Mouse (Mus musculus) midbrain, embryonic 16.5 days (tissue): ENCODE results near the gene Abca5. TPM values are rescaled to one million over a fixed set of nuclear protein-coding genes. Genes with fewer than 3 reads are reported as not detected.

Experiments used
- ATAC-seq: fragments of 200-750 bp; cut with Nextera tagmentation; 2 replicates; pipeline ENCODE4 v1.8.0; 2017; ENCODE audit warnings: moderate TSS enrichment
- H3K27ac ChIP-seq: fragments of 300-500 bp; sonication (generic); 2 replicates; pipeline ENCODE4 v1.5.1; 2014; ENCODE audit warnings: mild to moderate bottlenecking, low read length, mixed read lengths
- H3K27me3 ChIP-seq: fragments of 300-500 bp; sonication (generic); 2 replicates; pipeline ENCODE4 v1.6.1; 2014; ENCODE audit warnings: low read depth, low read length, mixed read lengths; ENCODE audit not compliant: control insufficient read depth, insufficient read depth
- H3K36me3 ChIP-seq: fragments of 300-500 bp; sonication (generic); 2 replicates; pipeline ENCODE4 v1.6.1; 2014; ENCODE audit warnings: mild to moderate bottlenecking, low read length, moderate library complexity, mixed read lengths; ENCODE audit not compliant: control insufficient read depth, insufficient read depth
- H3K4me1 ChIP-seq: fragments of 300-500 bp; sonication (generic); 2 replicates; pipeline ENCODE4 v1.6.1; 2014; ENCODE audit warnings: mild to moderate bottlenecking, low read length, mixed read lengths; ENCODE audit not compliant: control insufficient read depth, insufficient read depth
- H3K4me2 ChIP-seq: fragments of 300-500 bp; sonication (generic); 2 replicates; pipeline ENCODE4 v1.6.1; 2014; ENCODE audit warnings: mild to moderate bottlenecking, low read length, mixed read lengths
- H3K4me3 ChIP-seq: fragments of 300-500 bp; sonication (generic); 2 replicates; pipeline ENCODE4 v1.5.1; 2014; ENCODE audit warnings: low read depth, mild to moderate bottlenecking, low read length, moderate library complexity, mixed read lengths
- H3K9ac ChIP-seq: fragments of 300-500 bp; sonication (generic); 2 replicates; pipeline ENCODE4 v1.6.1; 2014; ENCODE audit warnings: low read depth, low read length, mixed read lengths
- H3K9me3 ChIP-seq: fragments of 300-500 bp; sonication (generic); replicated peaks from 2 replicates; pipeline ENCODE4 v1.6.1; 2014; ENCODE audit warnings: mild to moderate bottlenecking, low read length, mixed read lengths; ENCODE audit not compliant: control insufficient read depth, poor library complexity, severe bottlenecking
- WGBS: fragments of 180-500 bp; shearing (Covaris S2); extraction: QIAGEN DNeasy Blood & Tissue Kit; methylation state at CpG from one replicate; pipeline ENCODE4 v1.1.7; 2014; 5-methylcytosine and 5-hydroxymethylcytosine counted together
- polyA plus RNA-seq: library from polyadenylated mRNA; unstranded; fragments of >200 nt; fragmentation: Nextera tagmentation; extraction: Ambion mirVana; gene quantifications from 2 replicates; pipeline ENCODE4 v1.2.1, GENCODE M21; 2015

Abca5 gene
- polyA plus RNA-seq, 1 experiment from 2014 or later, result 10.2 TPM

DNA sequence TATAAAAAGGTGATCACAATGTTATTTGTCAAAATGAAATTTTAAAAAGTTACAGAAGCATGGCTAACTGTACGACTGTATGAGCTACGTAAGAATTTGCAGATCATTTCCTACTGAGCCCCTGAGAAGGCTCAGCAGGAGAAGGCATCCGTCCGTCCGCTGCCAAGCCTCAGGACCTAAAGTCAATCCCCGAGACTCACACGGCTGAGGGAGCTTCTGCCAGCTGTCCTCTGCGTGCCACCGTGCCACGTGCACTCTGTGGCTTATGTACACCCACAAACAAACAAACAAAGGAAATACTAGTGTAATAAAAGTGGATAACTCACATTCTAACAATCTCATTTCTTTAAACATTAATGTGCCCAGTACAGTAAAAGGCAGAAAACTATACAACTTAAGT lies 52.7 kb downstream of the Abca5 start:
- Histone ChIP-seq H3K4me1 (no peaks in the 10 kb centered on the region), H3K27ac (no peak overlapping the region), H3K4me3 (no peak overlapping the region), H3K9ac (no peak overlapping the region), H3K36me3 (0 out of 2 replicates have a peak, but pooled peaks cover 3% of the 10 kb centered on the region), H3K9me3 (no peaks in the 10 kb centered on the region), H3K27me3 (no peaks in the 10 kb centered on the region), H3K4me2 (no peak overlapping the region)
- ATAC-seq, result no peak
- 63% methylated on average over 10 of the region's 10 CpGs for WGBS

DNA sequence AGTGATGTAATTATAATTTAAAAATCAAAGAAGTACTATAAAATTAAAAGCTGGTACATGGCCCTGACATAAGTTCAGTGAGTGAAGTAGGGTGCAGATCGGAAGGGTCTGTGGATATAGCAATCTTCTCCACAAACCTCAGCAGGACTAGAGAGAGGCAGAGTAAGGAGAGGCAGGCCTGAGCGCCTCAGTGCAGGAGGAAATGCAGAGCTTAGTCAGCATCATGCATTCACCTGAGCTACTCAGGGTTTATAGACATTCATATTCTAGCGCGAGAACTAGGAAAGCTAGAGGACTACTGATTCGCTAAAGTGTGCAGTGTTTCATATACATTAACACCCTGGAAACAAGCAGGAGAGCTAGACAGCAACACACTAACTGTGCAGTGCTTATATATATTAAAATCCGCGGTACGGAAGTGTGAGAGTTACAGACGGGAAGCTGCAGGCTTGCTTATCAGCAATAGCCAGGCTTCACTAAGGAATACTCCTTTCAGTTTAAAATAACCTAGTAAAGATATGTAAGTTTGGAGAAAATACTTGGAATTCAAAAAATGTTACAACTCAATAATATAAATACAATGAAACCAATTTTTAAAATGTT lies 53.2 kb downstream of the Abca5 start:
- Histone ChIP-seq H3K4me2 (no peak overlapping the region), H3K36me3 (0 out of 2 replicates have a peak, but pooled peaks cover 3% of the 10 kb centered on the region), H3K27ac (no peak overlapping the region), H3K9me3 (no peaks in the 10 kb centered on the region), H3K4me1 (no peaks in the 10 kb centered on the region), H3K4me3 (no peak overlapping the region), H3K9ac (no peak overlapping the region), H3K27me3 (no peaks in the 10 kb centered on the region)
- 88% methylated on average over 9 of the region's 9 CpGs for WGBS
- ATAC-seq, result no peak

DNA sequence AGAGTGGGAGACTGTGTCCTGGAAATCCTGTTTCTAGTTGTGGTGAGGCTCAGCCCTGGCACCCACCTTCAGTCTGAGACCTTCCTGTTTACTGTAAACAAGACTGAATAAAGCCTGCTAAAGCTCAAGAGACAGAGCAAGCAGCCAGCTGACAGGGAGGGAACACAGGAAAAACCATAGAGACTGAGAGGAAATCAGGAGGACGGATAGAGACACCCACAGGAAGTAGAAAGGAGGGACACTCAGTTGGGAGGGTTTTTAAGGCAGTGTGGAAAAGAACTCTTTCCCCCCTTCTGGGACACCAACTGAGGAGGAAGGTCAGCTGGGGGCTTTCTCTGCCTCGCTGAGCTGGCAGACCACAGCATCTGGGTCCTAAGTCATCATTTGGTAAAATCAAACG lies 62.7 kb downstream of the Abca5 start:
- Histone ChIP-seq H3K9me3 (no peaks in the 10 kb centered on the region), H3K27me3 (no peaks in the 10 kb centered on the region)

DNA sequence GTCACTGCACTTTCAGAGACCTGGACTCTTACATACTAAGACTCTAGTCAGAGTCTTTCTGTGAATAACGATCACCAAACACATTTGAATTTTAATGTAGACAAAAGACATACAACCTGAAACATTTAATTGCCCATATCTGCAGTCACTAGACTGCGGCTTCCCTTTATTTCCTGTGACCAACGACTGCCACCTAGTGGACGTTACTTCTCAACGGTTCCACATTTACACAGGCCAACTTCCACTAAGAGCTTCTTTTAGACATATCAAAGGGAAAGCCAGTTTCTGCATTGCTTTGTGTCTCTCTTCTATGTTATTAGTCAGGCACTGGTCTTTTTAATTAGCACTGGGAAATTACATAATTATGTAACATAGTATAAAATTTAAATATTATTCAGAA lies 65.8 kb downstream of the Abca5 start:
- ATAC-seq, result 0 out of 2 replicates have a peak, but pooled peaks have one; percentile 60
- no peaks in the 10 kb centered on the region for H3K4me1 ChIP-seq
- H3K4me2 ChIP-seq, result no peak overlapping the region
- H3K27me3 ChIP-seq, result no peaks in the 10 kb centered on the region
- peaks cover 3% of the 10 kb centered on the region for H3K36me3 ChIP-seq
- no peak overlapping the region for H3K27ac ChIP-seq
- WGBS, result 6% methylated on average over 5 of the region's 5 CpGs
- no peaks in the 10 kb centered on the region for H3K9me3 ChIP-seq
- H3K4me3 ChIP-seq, result no peak overlapping the region
- H3K9ac ChIP-seq, result no peak overlapping the region

More for the DNA sequence above, 62.7 kb downstream of the Abca5 start:
- Histone ChIP-seq H3K36me3 (peaks cover 3% of the 10 kb centered on the region), H3K9ac (no peak overlapping the region), H3K27ac (no peak overlapping the region), H3K4me2 (no peak overlapping the region), H3K4me1 (no peaks in the 10 kb centered on the region), H3K4me3 (no peak overlapping the region)
- no peak for ATAC-seq
- 73% methylated on average over 3 of the region's 3 CpGs for WGBS

DNA sequence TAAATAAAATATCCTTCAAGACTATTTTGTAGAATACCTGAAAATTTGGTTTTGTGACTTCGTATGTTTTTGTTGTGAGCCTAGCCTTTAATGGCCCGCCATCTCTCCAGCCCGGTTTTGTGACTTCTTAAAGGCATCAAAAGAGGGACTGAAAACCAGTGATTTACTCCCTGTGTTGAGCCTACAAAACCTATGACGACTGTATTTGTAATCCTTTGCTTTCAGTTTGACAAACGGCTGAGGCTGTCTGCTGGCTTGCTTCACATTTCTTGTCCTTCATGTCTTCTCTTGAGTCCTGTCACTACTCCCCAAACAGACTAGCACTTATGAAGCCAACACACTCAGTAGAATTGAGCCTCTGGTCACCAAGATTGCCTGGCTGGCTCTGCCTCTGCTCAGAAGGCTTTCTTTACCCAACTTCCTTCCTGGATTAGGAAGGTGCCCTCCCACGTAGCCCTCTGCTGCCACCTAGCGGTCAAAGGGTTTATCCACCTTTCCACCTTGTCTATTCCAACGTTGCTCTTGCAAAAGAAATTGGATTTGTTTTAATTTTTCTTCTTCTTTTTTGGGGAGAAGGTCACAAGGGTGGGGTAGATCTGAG lies 69.2 kb downstream of the Abca5 start:
- no peak overlapping the region for H3K4me3 ChIP-seq
- no peak overlapping the region for H3K27ac ChIP-seq
- peak; percentile 56; the same call in 1 of the 2 replicates for ATAC-seq
- no peak overlapping the region for H3K9ac ChIP-seq
- WGBS, result 41% methylated on average over 8 of the region's 8 CpGs
- H3K36me3 ChIP-seq, result no peaks in the 10 kb centered on the region
- no peak overlapping the region for H3K4me2 ChIP-seq
- no peaks in the 10 kb centered on the region for H3K4me1 ChIP-seq
- no peaks in the 10 kb centered on the region for H3K9me3 ChIP-seq
- no peaks in the 10 kb centered on the region for H3K27me3 ChIP-seq

DNA sequence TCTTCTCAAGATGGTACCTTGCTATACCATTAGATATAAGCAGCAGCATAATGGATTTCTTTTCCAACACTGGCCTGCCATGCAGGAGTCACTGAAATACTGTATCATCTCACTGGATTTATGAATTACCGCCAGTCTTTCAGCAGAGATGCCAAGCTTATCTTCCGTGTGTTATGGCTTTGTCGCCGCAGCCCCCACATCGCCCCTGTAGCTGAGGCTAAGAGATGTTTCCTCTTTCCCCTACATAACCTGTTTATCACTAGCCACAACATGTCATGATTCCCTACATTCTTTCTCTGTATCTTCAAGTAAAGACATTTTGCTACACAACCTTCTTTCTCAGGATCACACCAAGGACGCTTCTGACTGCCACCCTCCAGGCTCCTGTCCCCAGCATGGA lies 70.3 kb downstream of the Abca5 start:
- H3K9ac ChIP-seq, result no peak overlapping the region
- 93% methylated on average over 6 of the region's 6 CpGs for WGBS
- no peak overlapping the region for H3K27ac ChIP-seq
- H3K36me3 ChIP-seq, result no peaks in the 10 kb centered on the region
- H3K4me2 ChIP-seq, result no peak overlapping the region
- ATAC-seq, result no peak
- no peaks in the 10 kb centered on the region for H3K4me1 ChIP-seq
- H3K4me3 ChIP-seq, result no peak overlapping the region
- H3K9me3 ChIP-seq, result no peaks in the 10 kb centered on the region
- no peaks in the 10 kb centered on the region for H3K27me3 ChIP-seq

DNA sequence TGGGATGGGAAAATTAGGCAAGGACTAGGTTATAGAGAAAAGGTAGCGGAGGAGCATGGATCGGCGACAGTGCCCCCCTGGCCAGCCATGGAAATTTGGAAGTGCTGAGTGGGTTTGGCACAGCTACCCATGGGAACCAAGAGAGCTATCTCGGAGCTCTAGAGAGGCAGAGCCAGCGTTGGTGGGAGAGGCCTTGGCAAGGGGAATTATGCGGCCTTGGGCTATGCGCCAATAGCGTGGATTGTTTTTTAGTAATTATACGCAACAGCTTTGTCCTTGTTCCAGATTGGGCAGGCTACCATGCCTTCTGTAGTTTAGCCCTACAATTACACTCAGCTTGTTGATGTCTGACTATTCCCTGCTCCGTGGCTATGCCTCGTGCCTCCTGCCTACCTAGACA lies 70.8 kb downstream of the Abca5 start:
- no peak for ATAC-seq
- Histone ChIP-seq H3K27ac (no peak overlapping the region), H3K4me3 (no peak overlapping the region), H3K9ac (no peak overlapping the region), H3K4me1 (no peaks in the 10 kb centered on the region), H3K4me2 (no peak overlapping the region), H3K9me3 (no peaks in the 10 kb centered on the region), H3K36me3 (no peaks in the 10 kb centered on the region), H3K27me3 (no peaks in the 10 kb centered on the region)
- 82% methylated on average over 11 of the region's 11 CpGs for WGBS

DNA sequence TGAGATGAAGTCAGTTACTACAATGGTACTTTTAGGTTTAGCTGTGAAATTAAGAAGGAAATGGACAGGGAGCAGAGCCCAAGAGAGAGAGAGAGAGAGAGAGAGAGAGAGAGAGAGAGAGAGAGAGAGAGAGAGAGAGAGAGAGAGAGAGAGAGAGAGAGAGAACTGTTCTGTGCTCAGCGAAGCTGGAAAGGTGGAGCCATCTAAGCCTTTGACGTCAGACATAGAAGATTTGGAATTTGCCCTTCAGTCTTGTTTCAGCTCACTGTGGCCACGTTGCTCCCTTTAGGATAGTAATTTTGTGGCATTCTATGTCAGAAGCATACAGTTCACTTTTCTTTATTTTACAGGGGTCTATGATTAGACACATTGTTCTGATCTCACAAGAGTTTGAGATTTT lies 75.6 kb downstream of the Abca5 start:
- H3K27ac ChIP-seq, result no peak overlapping the region
- no peaks in the 10 kb centered on the region for H3K9me3 ChIP-seq
- no peak overlapping the region for H3K9ac ChIP-seq
- H3K4me1 ChIP-seq, result no peaks in the 10 kb centered on the region
- no peaks in the 10 kb centered on the region for H3K27me3 ChIP-seq
- WGBS, result 78% methylated on average over 3 of the region's 3 CpGs
- no peak for ATAC-seq
- H3K4me2 ChIP-seq, result no peak overlapping the region
- no peak overlapping the region for H3K4me3 ChIP-seq
- H3K36me3 ChIP-seq, result no peaks in the 10 kb centered on the region

DNA sequence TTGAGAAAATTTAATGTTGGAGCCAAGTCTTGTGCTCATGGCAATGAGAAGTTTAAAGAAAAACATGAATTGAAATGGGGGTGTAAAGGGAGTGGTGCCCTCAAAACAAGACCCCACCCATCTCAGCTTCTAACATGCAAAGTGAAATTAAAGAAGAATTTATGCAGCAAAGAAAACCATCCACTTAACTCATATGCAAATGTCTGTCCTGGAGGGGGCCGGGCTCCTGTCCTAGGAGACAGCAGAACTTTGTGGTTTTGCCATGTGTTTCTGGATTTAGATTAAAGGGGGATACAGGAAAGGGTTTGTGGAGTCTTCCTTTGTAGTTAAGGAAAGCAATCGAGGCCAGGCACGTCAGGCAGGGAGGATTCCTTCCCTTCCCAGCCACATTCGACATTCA lies 79.6 kb downstream of the Abca5 start:
- no peaks in the 10 kb centered on the region for H3K27me3 ChIP-seq
- H3K36me3 ChIP-seq, result no peaks in the 10 kb centered on the region
- no peak overlapping the region for H3K4me3 ChIP-seq
- WGBS, result 74% methylated on average over 4 of the region's 4 CpGs
- no peaks in the 10 kb centered on the region for H3K4me1 ChIP-seq
- H3K9me3 ChIP-seq, result no peaks in the 10 kb centered on the region
- ATAC-seq, result no peak
- no peak overlapping the region for H3K27ac ChIP-seq
- no peak overlapping the region for H3K9ac ChIP-seq
- H3K4me2 ChIP-seq, result no peak overlapping the region
